Mouse (Mus musculus) neural tube, embryonic 14.5 days (tissue): ENCODE results near the gene Gpr37l1. TPM values are rescaled to one million over a fixed set of nuclear protein-coding genes. Genes with fewer than 3 reads are reported as not detected.
A peak's percentile ranks its signal among the peaks of the same experiment; 100 is the strongest.

Experiments
- ATAC-seq: fragments of 200-750 bp; cut with Nextera tagmentation; 2 replicates; pipeline ENCODE4 v1.8.0; 2017; ENCODE audit warnings: low read depth, mild to moderate bottlenecking, moderate TSS enrichment, moderate library complexity
- H3K27ac ChIP-seq: fragments of 300-500 bp; sonication (generic); 2 replicates; pipeline ENCODE4 v1.5.1; 2014; ENCODE audit warnings: low read depth, mild to moderate bottlenecking, control low read depth, low read length, moderate library complexity, mixed read lengths
- H3K27me3 ChIP-seq: fragments of 300-500 bp; sonication (generic); 2 replicates; pipeline ENCODE4 v1.6.1; 2014; ENCODE audit warnings: low read length; ENCODE audit not compliant: control insufficient read depth, insufficient read depth
- H3K36me3 ChIP-seq: fragments of 300-500 bp; sonication (generic); 2 replicates; pipeline ENCODE4 v1.6.1; 2014; ENCODE audit warnings: low read length, mixed read lengths; ENCODE audit not compliant: control insufficient read depth, insufficient read depth
- H3K4me1 ChIP-seq: fragments of 300-500 bp; sonication (generic); 2 replicates; pipeline ENCODE4 v1.6.1; 2014; ENCODE audit warnings: low read length; ENCODE audit not compliant: control insufficient read depth, insufficient read depth
- H3K4me2 ChIP-seq: fragments of 300-500 bp; sonication (generic); 2 replicates; pipeline ENCODE4 v1.6.1; 2014; ENCODE audit warnings: mild to moderate bottlenecking, low read depth, low read length, control low read depth
- H3K4me3 ChIP-seq: fragments of 300-500 bp; sonication (generic); 2 replicates; pipeline ENCODE4 v1.5.1; 2014; ENCODE audit warnings: low read depth, low read length, control low read depth, mixed read lengths
- H3K9ac ChIP-seq: fragments of 300-500 bp; sonication (generic); replicated peaks from 2 replicates; pipeline ENCODE4 v1.6.1; 2014; ENCODE audit warnings: low read depth, mild to moderate bottlenecking, control low read depth, low read length, mixed read lengths
- H3K9me3 ChIP-seq: fragments of 300-500 bp; sonication (generic); 2 replicates; pipeline ENCODE4 v1.6.1; 2016; ENCODE audit warnings: low read length; ENCODE audit not compliant: control insufficient read depth
- WGBS: fragments of 180-500 bp; shearing (Covaris S2); extraction: QIAGEN DNeasy Blood & Tissue Kit; methylation state at CpG from one replicate; pipeline ENCODE4 v1.1.7; 2014; 5-methylcytosine and 5-hydroxymethylcytosine counted together
- polyA plus RNA-seq: library from polyadenylated mRNA; unstranded; fragments of >200 nt; fragmentation: Nextera tagmentation; extraction: Ambion mirVana; gene quantifications from 2 replicates; pipeline ENCODE4 v1.2.1, GENCODE M21; 2014

The Gpr37l1 gene
- polyA plus RNA-seq, 1 experiment from 2014 or later, result 0.95 TPM

- H3K9ac ChIP-seq, result peak within 1 kb of the TSS; percentile 99
- peaks cover 24% of the 10 kb centered on the region for H3K4me1 ChIP-seq
- peak within 1 kb of the TSS; percentile 98 for H3K27ac ChIP-seq
- H3K4me3 ChIP-seq, result peak within 1 kb of the TSS; percentile 98
- H3K9me3 ChIP-seq, result no peaks in the 10 kb centered on the region
- ATAC-seq, result peak; percentile 79
- H3K36me3 ChIP-seq, result 0 out of 2 replicates have a peak, but pooled peaks cover 1% of the 10 kb centered on the region
- peak within 1 kb of the TSS; percentile 92 for H3K4me2 ChIP-seq
- under 1% methylated on average over 41 of the region's 78 CpGs for WGBS
- no peaks in the 10 kb centered on the region for H3K27me3 ChIP-seq
Observed at GRCm38 (mm10) chr1:135146077-135146945, 21.2 kb downstream of the Gpr37l1 start, which contains the start of gene Arl8a. TSS of gene Arl8a (plus strand) at chr1:135146824.

GRCm38 (mm10) chr1:135143940-135144339 is 23.5 kb downstream of the Gpr37l1 start:
- 93% methylated on average over 2 of the region's 2 CpGs for WGBS
- H3K27me3 ChIP-seq, result no peaks in the 10 kb centered on the region

GRCm38 (mm10) chr1:135142452-135142851 is 25.0 kb downstream of the Gpr37l1 start:
- H3K27ac ChIP-seq, result no peak overlapping the region
- H3K27me3 ChIP-seq, result no peaks in the 10 kb centered on the region
- no peak overlapping the region for H3K4me2 ChIP-seq
- no peak overlapping the region for H3K9ac ChIP-seq
- H3K4me3 ChIP-seq, result no peak overlapping the region
- WGBS, result 78% methylated on average over 2 of the region's 2 CpGs
- no peaks in the 10 kb centered on the region for H3K9me3 ChIP-seq
- no peaks in the 10 kb centered on the region for H3K36me3 ChIP-seq
- peaks cover 2% of the 10 kb centered on the region; the same call in 1 of the 2 replicates for H3K4me1 ChIP-seq
- no peak for ATAC-seq

More at GRCm38 (mm10) chr1:135143940-135144339, 23.5 kb downstream of the Gpr37l1 start:
- H3K4me1 ChIP-seq, result peaks cover 11% of the 10 kb centered on the region
- H3K4me2 ChIP-seq, result no peak overlapping the region
- H3K9ac ChIP-seq, result no peak overlapping the region
- H3K4me3 ChIP-seq, result no peak overlapping the region
- no peaks in the 10 kb centered on the region for H3K36me3 ChIP-seq
- H3K27ac ChIP-seq, result no peak overlapping the region
- ATAC-seq, result no peak
- H3K9me3 ChIP-seq, result no peaks in the 10 kb centered on the region

GRCm38 (mm10) chr1:135139906-135140305 is 27.6 kb downstream of the Gpr37l1 start:
- no peak for ATAC-seq
- Histone ChIP-seq H3K9me3 (no peaks in the 10 kb centered on the region), H3K36me3 (no peaks in the 10 kb centered on the region), H3K4me1 (no peaks in the 10 kb centered on the region), H3K9ac (no peak overlapping the region), H3K27me3 (no peaks in the 10 kb centered on the region), H3K4me2 (no peak overlapping the region), H3K27ac (no peak overlapping the region), H3K4me3 (no peak overlapping the region)
- 80% methylated on average over 2 of the region's 2 CpGs for WGBS

- no peaks in the 10 kb centered on the region for H3K27me3 ChIP-seq
- H3K27ac ChIP-seq, result no peak overlapping the region
- peak; percentile 55 for ATAC-seq
- no peaks in the 10 kb centered on the region for H3K36me3 ChIP-seq
- H3K4me1 ChIP-seq, result no peaks in the 10 kb centered on the region
- 15% methylated on average over 1 of the region's 1 CpGs for WGBS
- H3K9ac ChIP-seq, result no peak overlapping the region
- no peak overlapping the region for H3K4me2 ChIP-seq
- no peaks in the 10 kb centered on the region for H3K9me3 ChIP-seq
- no peak overlapping the region for H3K4me3 ChIP-seq
Observed at GRCm38 (mm10) chr1:135136500-135136899, 31.0 kb downstream of the Gpr37l1 start.

- no peak for ATAC-seq
Observed at GRCm38 (mm10) chr1:135135111-135135787, 32.2 kb downstream of the Gpr37l1 start.

GRCm38 (mm10) chr1:135133678-135134435 is 33.6 kb downstream of the Gpr37l1 start:
- Histone ChIP-seq H3K36me3 (no peaks in the 10 kb centered on the region), H3K9me3 (no peaks in the 10 kb centered on the region), H3K4me1 (no peaks in the 10 kb centered on the region), H3K4me2 (no peak overlapping the region), H3K9ac (no peak overlapping the region), H3K27ac (no peak overlapping the region), H3K27me3 (no peaks in the 10 kb centered on the region), H3K4me3 (no peak overlapping the region)
- WGBS, result 84% methylated on average over 10 of the region's 10 CpGs
- ATAC-seq, result no peak

More at GRCm38 (mm10) chr1:135135111-135135787, 32.2 kb downstream of the Gpr37l1 start:
- Histone ChIP-seq H3K4me3 (no peak overlapping the region), H3K9me3 (no peaks in the 10 kb centered on the region), H3K27ac (no peak overlapping the region), H3K9ac (no peak overlapping the region), H3K4me2 (no peak overlapping the region), H3K4me1 (no peaks in the 10 kb centered on the region), H3K27me3 (no peaks in the 10 kb centered on the region), H3K36me3 (no peaks in the 10 kb centered on the region)
- WGBS, result 90% methylated on average over 8 of the region's 8 CpGs

- Histone ChIP-seq H3K27ac (no peak overlapping the region), H3K36me3 (no peaks in the 10 kb centered on the region), H3K9me3 (no peaks in the 10 kb centered on the region), H3K27me3 (no peaks in the 10 kb centered on the region), H3K9ac (no peak overlapping the region), H3K4me2 (no peak overlapping the region), H3K4me3 (no peak overlapping the region), H3K4me1 (no peaks in the 10 kb centered on the region)
- WGBS, result 86% methylated on average over 9 of the region's 9 CpGs
- ATAC-seq, result no peak
Observed at GRCm38 (mm10) chr1:135132893-135133369, 34.5 kb downstream of the Gpr37l1 start.
